Mouse (Mus musculus) layer of hippocampus, adult 9-10 months (tissue): ENCODE data around the gene St6galnac3.

Source experiments
- DNase-seq: peaks from one replicate; pipeline ENCODE4 v3.0.0; 2022; ENCODE audit warnings: low spot score

St6galnac3 gene

DNA sequence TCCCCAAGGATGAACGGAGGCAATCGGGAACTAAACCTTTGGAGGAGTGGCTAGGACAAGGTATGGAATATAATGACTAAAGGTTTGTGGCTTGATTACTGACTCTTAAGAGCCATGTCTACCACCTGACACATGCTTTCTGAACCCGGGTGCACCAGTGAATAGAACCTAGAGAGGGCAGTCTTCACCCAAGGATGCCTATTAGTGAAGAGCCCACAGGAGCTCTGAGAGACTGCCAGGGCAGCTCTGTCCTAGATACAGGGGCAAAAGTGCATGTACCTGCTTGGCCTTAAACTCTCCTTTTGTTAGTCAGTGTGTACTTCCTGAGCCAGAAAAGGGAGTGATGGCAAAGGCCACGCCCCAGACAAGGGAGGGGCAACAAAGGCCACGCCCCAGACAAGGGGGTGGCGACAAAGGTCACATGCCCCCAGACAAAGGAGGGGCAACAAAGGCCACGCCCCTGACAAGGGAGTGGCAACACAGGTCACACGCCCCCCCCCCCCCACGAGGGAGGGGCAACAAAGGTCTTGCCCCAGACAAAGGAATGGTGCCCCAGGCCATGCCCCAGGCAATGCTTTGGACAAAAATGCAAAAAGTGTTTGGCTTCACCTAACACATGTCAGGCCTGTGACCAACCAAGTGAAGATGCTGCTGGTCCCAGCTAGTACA is 376.0 kb downstream of the St6galnac3 start:
- DNase-seq: no peak

DNA sequence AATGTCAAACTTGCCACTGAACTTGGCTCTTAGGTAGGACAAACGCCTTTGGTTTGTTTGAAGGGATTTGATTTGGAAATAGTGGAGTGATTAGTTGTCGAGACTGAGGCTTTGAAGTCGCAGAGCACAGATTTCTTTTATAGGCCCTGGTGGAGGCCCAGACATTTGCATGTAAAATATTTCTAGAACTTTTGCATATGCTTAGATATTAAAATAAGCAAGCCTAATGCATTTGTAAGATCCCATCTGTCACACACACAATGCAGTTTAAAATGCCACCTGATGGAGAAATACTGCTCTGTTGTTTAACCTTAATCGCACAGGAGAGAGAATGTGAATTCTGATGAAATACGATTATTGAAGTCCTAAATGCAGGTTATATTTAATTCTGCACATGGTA is 380.0 kb downstream of the St6galnac3 start:
- no peak for DNase-seq

DNA sequence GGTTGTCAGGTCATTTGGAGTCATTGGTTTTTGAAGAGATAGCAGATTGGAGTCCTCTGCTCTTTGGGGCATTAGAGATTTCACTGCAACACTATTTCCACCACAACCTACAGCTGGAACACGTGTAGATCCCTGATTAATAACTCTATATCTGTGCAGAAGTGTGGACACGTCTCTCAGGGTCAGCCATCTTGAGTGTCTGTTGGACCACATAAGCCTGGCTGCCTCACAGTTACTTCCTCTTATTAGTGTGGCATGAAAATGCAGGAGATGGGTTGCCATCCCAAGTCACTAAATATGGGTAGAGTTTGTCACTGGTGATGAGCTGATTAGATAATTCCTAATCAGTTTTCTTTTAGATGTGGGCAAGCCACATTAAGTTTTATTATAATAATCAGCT is 385.0 kb downstream of the St6galnac3 start:
- no peak for DNase-seq

- DNase-seq: peak; percentile 21
Measured at GRCm38 (mm10) chr3:153339091-153339490, 385.9 kb downstream of the St6galnac3 start.

GRCm38 (mm10) chr3:153337779-153338178 is 387.2 kb downstream of the St6galnac3 start:
- no peak for DNase-seq

GRCm38 (mm10) chr3:153337221-153337620 is 387.8 kb downstream of the St6galnac3 start:
- DNase-seq: no peak

- no peak for DNase-seq
Measured at GRCm38 (mm10) chr3:153334152-153334825, 390.7 kb downstream of the St6galnac3 start.

DNA sequence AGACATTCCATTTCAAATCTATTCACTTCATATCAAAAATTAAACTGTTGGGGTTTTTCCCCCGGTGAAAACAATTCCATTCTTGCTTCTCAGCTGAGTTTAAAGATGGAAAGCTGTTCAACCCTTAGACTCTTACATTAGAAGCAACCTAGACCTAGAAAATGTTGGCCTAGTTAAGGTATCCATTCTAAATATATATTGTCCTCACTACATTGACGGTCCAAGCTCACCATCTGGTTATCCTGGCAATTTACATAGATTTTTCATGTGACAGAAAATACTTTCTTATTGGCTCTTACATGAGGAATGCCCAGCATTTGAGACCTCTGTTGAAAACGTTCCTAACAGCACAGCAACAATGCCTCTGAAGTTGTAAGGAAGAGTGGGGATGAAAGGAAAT is 400.7 kb downstream of the St6galnac3 start:
- no peak for DNase-seq

GRCm38 (mm10) chr3:153323446-153323845 is 401.5 kb downstream of the St6galnac3 start:
- no peak for DNase-seq

- no peak for DNase-seq
Measured at GRCm38 (mm10) chr3:153313583-153313982, 411.4 kb downstream of the St6galnac3 start.

- DNase-seq: no peak
Measured at GRCm38 (mm10) chr3:153313167-153313566, 411.8 kb downstream of the St6galnac3 start.

DNA sequence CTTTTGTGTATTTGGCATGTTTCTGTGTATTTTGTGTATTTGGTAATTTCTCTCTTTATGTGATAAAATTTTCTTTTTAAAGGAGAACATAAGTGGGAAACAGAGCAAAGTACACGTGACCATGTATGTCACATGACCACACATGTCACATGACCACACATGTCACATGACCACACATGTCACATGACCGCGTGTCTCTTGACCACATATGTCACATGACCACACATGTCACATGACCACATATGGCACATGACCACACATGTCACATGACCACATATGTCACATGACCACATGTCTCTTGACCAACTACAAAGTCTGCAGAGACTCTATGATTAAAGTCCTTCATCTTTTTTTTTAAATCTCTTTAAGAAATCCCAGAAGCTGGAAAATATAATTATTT is 413.0 kb downstream of the St6galnac3 start:
- no peak for DNase-seq

DNA sequence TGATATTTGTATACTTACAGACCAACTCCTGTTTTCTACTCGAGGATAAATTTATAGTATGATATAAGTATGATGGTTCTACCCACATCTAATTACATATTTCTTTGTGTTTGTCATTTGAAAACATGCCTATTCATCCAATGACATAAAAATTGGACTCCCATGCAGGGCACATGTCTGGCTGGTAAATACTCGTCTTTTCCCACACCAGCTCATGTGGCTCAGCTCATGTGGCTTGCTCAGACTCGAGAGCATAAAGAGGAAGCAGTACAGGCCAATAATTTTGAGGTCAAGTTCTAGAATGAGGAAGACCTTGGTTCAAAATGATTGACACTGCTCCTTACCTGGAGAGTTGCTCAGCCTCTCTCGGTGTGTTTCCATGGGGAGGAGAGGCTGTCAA is 416.6 kb downstream of the St6galnac3 start:
- no peak for DNase-seq

DNA sequence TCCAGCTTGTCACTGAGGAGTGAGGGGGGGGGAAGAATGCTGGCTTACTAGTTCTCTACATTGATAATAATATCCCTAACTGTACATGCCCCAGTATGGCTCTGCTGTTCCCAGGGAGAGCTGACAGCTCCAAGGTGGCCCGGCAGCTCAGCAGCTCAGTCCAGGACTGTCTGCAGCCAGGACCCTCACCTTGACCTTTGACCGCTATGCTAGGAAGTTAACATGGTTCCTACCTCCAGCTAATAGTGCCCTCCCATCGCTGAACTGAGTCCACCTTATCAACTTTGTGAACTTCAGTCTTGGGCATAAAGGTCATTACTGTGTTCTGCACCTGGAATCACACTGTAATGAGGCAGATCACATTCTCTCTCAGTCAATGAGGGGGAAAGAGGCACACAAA is 419.8 kb downstream of the St6galnac3 start:
- DNase-seq: no peak

- DNase-seq: no peak
Measured at GRCm38 (mm10) chr3:153302376-153302775, 422.6 kb downstream of the St6galnac3 start.

DNA sequence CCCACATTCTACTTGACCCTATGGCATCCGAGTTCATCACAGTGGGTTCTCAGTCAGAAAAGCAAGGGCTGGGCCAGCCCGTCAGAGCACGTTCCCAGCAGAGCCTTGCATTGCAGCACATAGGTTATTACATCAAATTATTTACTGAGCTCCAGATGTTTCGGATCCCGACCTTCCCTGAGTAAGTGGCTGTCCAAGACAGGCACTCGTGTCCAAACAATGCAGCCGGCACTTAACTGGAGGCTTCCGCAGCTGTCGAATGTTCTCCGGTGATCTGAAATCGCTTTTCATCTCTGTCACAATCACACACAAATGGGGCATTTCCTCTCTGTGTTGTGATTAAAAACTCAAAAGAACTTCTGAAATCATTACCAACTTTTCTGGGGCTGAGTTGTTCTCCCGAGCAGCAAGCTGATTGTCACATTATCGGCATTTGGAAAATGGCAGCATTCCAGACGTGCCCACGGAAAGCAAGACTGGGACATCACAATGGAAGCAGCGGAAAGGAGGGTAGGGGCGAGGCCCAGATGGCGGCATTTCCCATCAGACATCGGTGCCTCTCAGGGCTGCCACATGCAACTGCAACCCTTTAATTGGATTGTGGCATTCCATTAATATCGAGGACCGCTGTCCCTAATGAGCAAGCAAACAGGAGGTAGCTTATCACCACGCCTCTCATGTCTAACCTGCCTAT is 428.5 kb downstream of the St6galnac3 start:
- peak; percentile 79 for DNase-seq

- DNase-seq: no peak
Measured at GRCm38 (mm10) chr3:153292853-153293252, 432.1 kb downstream of the St6galnac3 start.

- DNase-seq: no peak
Measured at GRCm38 (mm10) chr3:153292363-153292762, 432.6 kb downstream of the St6galnac3 start.

- no peak for DNase-seq
Measured at GRCm38 (mm10) chr3:153291406-153292045, 433.4 kb downstream of the St6galnac3 start.

DNA sequence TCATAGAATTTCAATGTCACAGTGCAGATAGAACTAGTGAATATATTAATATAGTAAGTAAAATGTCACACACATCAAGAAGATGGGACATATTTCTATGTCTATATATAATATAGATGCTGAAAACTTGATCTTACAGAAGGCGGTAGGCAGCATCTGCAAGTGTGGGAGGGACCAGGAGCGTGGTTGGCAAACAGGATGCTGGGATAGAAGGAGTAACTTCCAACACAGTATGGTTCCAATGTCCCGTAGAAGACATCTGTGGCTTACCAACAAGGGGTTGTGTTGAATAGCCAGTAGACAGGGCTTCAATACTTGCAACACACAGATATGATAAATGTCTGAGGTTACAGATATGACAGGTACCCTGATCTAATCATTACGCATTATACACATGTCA is 435.0 kb downstream of the St6galnac3 start:
- DNase-seq: no peak

DNA sequence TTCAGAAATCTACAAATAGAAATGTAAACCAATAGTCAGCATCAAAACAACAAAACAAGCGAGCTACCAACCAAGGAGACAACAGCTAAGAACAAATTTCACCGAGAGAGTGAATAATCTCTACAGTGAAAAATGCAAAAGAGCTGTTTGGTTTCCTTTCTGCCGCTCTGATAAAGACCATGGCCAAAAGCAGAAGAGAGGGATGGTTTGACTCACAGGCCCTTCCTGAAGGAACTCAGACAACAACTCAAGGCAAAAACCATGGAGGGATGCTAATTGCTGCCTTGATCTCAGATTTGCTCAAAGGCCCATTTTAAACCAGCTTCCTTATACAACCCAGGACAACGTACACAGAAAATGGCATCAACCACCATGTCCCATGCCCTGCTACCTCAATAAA is 437.4 kb downstream of the St6galnac3 start:
- DNase-seq: no peak

DNA sequence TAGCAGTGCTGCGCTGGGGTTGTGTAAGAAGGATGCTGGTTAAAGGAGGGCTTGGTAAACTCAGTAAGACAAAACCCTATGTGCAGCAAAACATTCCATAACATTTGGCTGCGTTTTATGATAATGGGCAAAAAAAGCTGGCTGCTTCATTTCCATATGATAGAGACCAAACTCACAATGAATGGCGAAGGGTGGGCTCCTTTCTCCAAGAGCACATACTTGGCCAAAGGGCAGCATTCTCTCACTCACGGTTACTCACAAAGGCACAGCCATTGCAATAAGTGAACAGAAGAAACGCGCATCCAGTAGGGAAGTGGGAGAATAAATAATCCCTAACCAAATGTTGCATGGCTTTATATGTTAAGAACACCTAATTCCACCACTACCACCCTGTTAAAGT is 437.9 kb downstream of the St6galnac3 start:
- no peak for DNase-seq
